Comparison of ENCODE assay signal across 7 mouse cellular contexts in the genomic region with DNA sequence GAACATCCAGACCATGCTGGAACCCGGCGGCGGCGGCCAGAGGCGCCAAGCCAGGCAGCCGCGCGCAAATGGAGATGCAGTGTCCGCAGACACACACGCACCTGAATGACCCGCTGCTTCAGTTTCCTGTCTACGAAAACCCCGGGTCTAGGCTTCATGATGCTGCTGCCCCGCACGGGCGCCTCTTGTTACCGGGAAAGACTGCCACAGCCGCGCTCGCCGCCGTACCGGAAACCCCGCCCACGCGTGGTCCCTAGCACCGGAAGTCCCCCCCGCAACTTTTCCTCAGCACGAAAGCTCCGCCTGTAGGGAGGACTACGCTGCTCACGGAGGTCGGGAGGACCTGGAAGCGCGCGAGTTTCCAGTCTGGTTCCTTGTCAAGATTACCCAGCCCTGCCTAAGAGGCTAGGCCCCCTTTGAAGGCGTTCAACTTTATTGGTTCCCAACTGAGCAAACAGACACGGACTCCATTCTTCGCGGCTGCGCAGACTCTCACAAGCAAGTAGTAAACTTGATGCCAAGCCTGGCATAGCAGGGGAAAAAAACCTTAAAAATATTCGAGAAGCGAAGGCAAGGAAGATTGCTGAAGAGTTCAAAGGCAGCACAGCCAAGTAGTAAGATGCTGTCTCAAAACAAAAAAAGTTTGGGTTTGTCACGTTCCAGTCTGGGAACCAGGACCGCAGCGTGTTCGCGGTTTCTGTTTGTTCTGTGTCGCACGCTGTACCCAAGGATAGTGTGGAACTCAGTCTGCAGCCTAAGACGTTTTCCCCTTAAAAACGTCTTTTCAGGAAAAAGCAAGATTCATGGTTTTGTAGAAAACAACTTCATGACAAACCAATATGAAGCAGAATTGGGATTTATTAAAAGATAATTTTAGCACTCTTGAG. TPM values are rescaled to one million over a fixed set of nuclear protein-coding genes. Genes with fewer than 3 reads are reported as not detected.
DNase-seq lines count a peak whose midpoint lies in the region; ATAC-seq lines count a peak whose summit lies in the region.

A gene (minus strand): TSS at position 255 of the 887 bp plus-strand sequence.
A gene (plus strand): TSS at position 744 of the 887 bp plus-strand sequence.

- peak within 1 kb of the TSS; percentile 52 for H3K4me2 ChIP-seq in intestine, embryonic 15.5 days (replicated peaks)

- under 1% methylated on average over 52 of the region's 52 CpGs for WGBS in intestine, embryonic 15.5 days
- WGBS in midbrain, embryonic 10.5 days = under 1% methylated on average over 52 of the region's 52 CpGs

- H3K9me3 ChIP-seq in intestine, embryonic 15.5 days = no peaks in the 10 kb centered on the region
- no peaks in the 10 kb centered on the region for H3K9me3 ChIP-seq in midbrain, embryonic 10.5 days (replicated peaks)

- H3K4me1 ChIP-seq in intestine, embryonic 15.5 days (replicated peaks) = peaks cover 6% of the 10 kb centered on the region; the same call in 1 of the 2 replicates
- peaks cover 34% of the 10 kb centered on the region for H3K4me1 ChIP-seq in midbrain, embryonic 10.5 days

- H3K27me3 ChIP-seq in intestine, embryonic 15.5 days (replicated peaks) = no peaks in the 10 kb centered on the region
- H3K27me3 ChIP-seq in midbrain, embryonic 10.5 days (ENCODE audit: low read depth, poor library complexity, severe bottlenecking) = no peaks in the 10 kb centered on the region

- DNase-seq in adrenal gland, adult 2 months = peak; percentile 95
- DNase-seq in embryo, embryonic 11.5 days (ENCODE audit: low read depth, low spot score) = peak; percentile 91
- peak; percentile 87 to 94 for DNase-seq in gastrocnemius, postnatal 36 days
- DNase-seq in left cerebral cortex, postnatal 25 days (ENCODE audit: low spot score in 2 of 2) = peak; percentile 95 to 96
- peak; percentile 95 for DNase-seq in midbrain, embryonic 10.5 days (ENCODE audit: low spot score)
- peak; percentile 92 for DNase-seq in right cerebral cortex, postnatal 4 days

- H3K27ac ChIP-seq in intestine, embryonic 15.5 days = peak within 1 kb of the TSS; percentile 81
- H3K27ac ChIP-seq in midbrain, embryonic 10.5 days (replicated peaks) = peak within 1 kb of the TSS; percentile 88

- H3K4me3 ChIP-seq in intestine, embryonic 15.5 days (replicated peaks) = peak within 1 kb of the TSS; percentile 63
- peak within 1 kb of the TSS; percentile 86 for H3K4me3 ChIP-seq in midbrain, embryonic 10.5 days

- intact Hi-C loops in gastrocnemius, postnatal 36 days (cut with DNase I) = loop anchor here (5.0 kb wide), 1 partner anchor 68 kb away; a partner anchor contains a TSS
- intact Hi-C loops in left cerebral cortex, postnatal 25 days (cut with DNase I) = no loop called here

- ATAC-seq in intestine, embryonic 15.5 days = peak; percentile 98

- peak within 1 kb of the TSS; percentile 59 for H3K9ac ChIP-seq in intestine, embryonic 15.5 days

- no peaks in the 10 kb centered on the region for H3K36me3 ChIP-seq in intestine, embryonic 15.5 days
- peaks cover 30% of the 10 kb centered on the region for H3K36me3 ChIP-seq in midbrain, embryonic 10.5 days

RNA-seq across cellular contexts. Expression of the first gene that starts in this region (rescaled TPM):
- total RNA-seq in adrenal gland, adult 2 months (2021) = 10 to 100 TPM; 15.3 to 16.6 TPM
- 6.3 and 7.0 TPM in 2 replicates for polyA plus RNA-seq in adrenal gland, adult 2 months (2012; rRNA removed)
- 1 to 10 TPM; 7.3 to 7.8 TPM for total RNA-seq in gastrocnemius, postnatal 36 days (2021)
- polyA plus RNA-seq in intestine, embryonic 15.5 days (2015; fragmentation: Nextera tagmentation; extraction: Ambion mirVana) = 23.4 and 24.4 TPM in 2 replicates
- 10 to 100 TPM; 28.6 to 35.7 TPM for total RNA-seq in left cerebral cortex, postnatal 25 days (2021)
- 42.6 and 43.2 TPM in 2 replicates for polyA plus RNA-seq in midbrain, embryonic 10.5 days (2016; fragmentation: Nextera tagmentation; extraction: Ambion mirVana)

RNA-seq across cellular contexts. Expression of the second gene that starts in this region (rescaled TPM):
- 10 to 100 TPM; 69.0 to 71.5 TPM for total RNA-seq in adrenal gland, adult 2 months (2021)
- 6.0 and 9.2 TPM in 2 replicates for polyA plus RNA-seq in adrenal gland, adult 2 months (2012; rRNA removed)
- 10 to 100 TPM; 32.2 to 32.7 TPM for total RNA-seq in gastrocnemius, postnatal 36 days (2021)
- polyA plus RNA-seq in intestine, embryonic 15.5 days (2015; fragmentation: Nextera tagmentation; extraction: Ambion mirVana) = 134 and 147 TPM in 2 replicates
- 10 to 100 TPM; 26.8 to 27.9 TPM for total RNA-seq in left cerebral cortex, postnatal 25 days (2021)
- polyA plus RNA-seq in midbrain, embryonic 10.5 days (2016; fragmentation: Nextera tagmentation; extraction: Ambion mirVana) = 120 and 133 TPM in 2 replicates

Comparison
In these comparisons a context has a peak if more than half of its experiments do, and no peak if none do; other contexts are left out.
1. Peak in every context shown above with its lines: DNase-seq, ATAC-seq, H3K4me3 ChIP-seq and H3K27ac ChIP-seq.
2. RNA of the second gene that starts in this region (polyA plus RNA-seq): 134 to 147 TPM in intestine, embryonic 15.5 days and 120 to 133 TPM in midbrain, embryonic 10.5 days; 6.0 to 9.2 TPM in adrenal gland, adult 2 months; every median in the first group is over 10 times any median in the second.